Mouse (Mus musculus): ENCODE results near the gene Cblb. TPM values are rescaled to one million over a fixed set of nuclear protein-coding genes. Genes with fewer than 3 reads are reported as not detected.
A peak's percentile ranks its signal among the peaks of the same experiment; 100 is the strongest.

The Cblb gene
- total and polyA plus RNA-seq, 2 experiments from 2014 or later = 3.4 to 10.4 TPM

DNA sequence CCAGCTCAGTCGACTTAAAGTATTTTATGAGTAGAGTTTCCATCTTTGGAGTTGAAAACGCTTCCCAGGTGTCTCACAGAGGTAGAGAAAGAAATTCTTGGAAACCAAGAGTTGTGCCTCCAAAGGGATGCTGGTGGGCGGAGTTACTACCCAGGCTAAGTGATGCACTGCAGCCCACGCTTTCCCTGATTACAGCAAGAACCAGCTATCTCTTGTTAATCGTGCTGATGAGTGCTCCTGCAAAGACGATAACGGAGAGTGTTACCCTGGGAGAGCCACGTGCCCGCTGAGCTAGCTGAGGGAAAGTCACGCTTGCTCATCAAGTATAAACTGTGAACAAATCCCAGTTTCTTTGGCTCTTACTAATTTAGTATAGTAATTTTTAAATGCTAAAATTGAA, 153.3 kb downstream of the Cblb start:
- Histone ChIP-seq H3K4me1 (ENCODE audit: control insufficient read depth, insufficient read depth) (peaks cover 4% of the 10 kb centered on the region; the same call in 1 of the 2 replicates), H3K27me3 (ENCODE audit: control insufficient read depth, insufficient read depth, low read length) (no peaks in the 10 kb centered on the region), H3K9ac (replicated peaks; ENCODE audit: low read depth, low read length) (no peak overlapping the region), H3K36me3 (replicated peaks; ENCODE audit: control insufficient read depth, insufficient read depth, low read length) (peaks cover 21% of the 10 kb centered on the region), H3K27ac (ENCODE audit: low read depth) (no peak overlapping the region), H3K4me3 (ENCODE audit: low read depth, low read length) (no peak overlapping the region), H3K4me2 (ENCODE audit: low read depth, low read length) (no peak overlapping the region), H3K9me3 (replicated peaks; ENCODE audit: control insufficient read depth, low read length) (no peaks in the 10 kb centered on the region)
- 60% methylated on average over 10 of the region's 10 CpGs for WGBS
- TF ChIP-seq EP300 (IDR thresholded peaks at IDR 0.05; ENCODE audit: low read depth) (no peak), CTCF (IDR thresholded peaks at IDR 0.05; ENCODE audit: low read depth) (no peak)
- DNase-seq (ENCODE audit: low spot score) = no peak
- no peak for ATAC-seq (ENCODE audit: insufficient read depth, low read depth)

- ATAC-seq (ENCODE audit: insufficient read depth, low read depth) (no peak), DNase-seq (ENCODE audit: low spot score) (no peak)
- no peaks in the 10 kb centered on the region for H3K4me1 ChIP-seq (ENCODE audit: control insufficient read depth, insufficient read depth)
- no peaks in the 10 kb centered on the region for H3K9me3 ChIP-seq (replicated peaks; ENCODE audit: control insufficient read depth, low read length)
- WGBS = 43% methylated on average over 10 of the region's 10 CpGs
- H3K27me3 ChIP-seq (ENCODE audit: control insufficient read depth, insufficient read depth, low read length) = no peaks in the 10 kb centered on the region
- peaks cover 45% of the 10 kb centered on the region for H3K36me3 ChIP-seq (replicated peaks; ENCODE audit: control insufficient read depth, insufficient read depth, low read length)
- no peak overlapping the region for H3K4me2 ChIP-seq (ENCODE audit: low read depth, low read length)
- TF ChIP-seq EP300 (IDR thresholded peaks at IDR 0.05; ENCODE audit: low read depth) (no peak), CTCF (IDR thresholded peaks at IDR 0.05; ENCODE audit: low read depth) (no peak)
- no peak overlapping the region for H3K27ac ChIP-seq (ENCODE audit: low read depth)
- no peak overlapping the region for H3K9ac ChIP-seq (replicated peaks; ENCODE audit: low read depth, low read length)
- no peak overlapping the region for H3K4me3 ChIP-seq (ENCODE audit: low read depth, low read length)
These were observed 155.7 kb downstream of the Cblb start for GRCm38 (mm10) chr16:52186731-52187130.

- Histone ChIP-seq H3K4me1 (ENCODE audit: control insufficient read depth, insufficient read depth) (no peaks in the 10 kb centered on the region), H3K4me3 (ENCODE audit: low read depth, low read length) (no peak overlapping the region), H3K4me2 (ENCODE audit: low read depth, low read length) (no peak overlapping the region), H3K36me3 (replicated peaks; ENCODE audit: control insufficient read depth, insufficient read depth, low read length) (peaks cover 55% of the 10 kb centered on the region), H3K9ac (replicated peaks; ENCODE audit: low read depth, low read length) (no peak overlapping the region), H3K9me3 (replicated peaks; ENCODE audit: control insufficient read depth, low read length) (no peaks in the 10 kb centered on the region), H3K27me3 (ENCODE audit: control insufficient read depth, insufficient read depth, low read length) (no peaks in the 10 kb centered on the region), H3K27ac (ENCODE audit: low read depth) (no peak overlapping the region)
- DNase-seq (ENCODE audit: low spot score) = no peak
- TF ChIP-seq CTCF (IDR thresholded peaks at IDR 0.05; ENCODE audit: low read depth) (peak; percentile 37), EP300 (IDR thresholded peaks at IDR 0.05; ENCODE audit: low read depth) (no peak)
- ATAC-seq (ENCODE audit: insufficient read depth, low read depth) = no peak
- 92% methylated on average over 2 of the region's 2 CpGs for WGBS
These were observed 158.1 kb downstream of the Cblb start for GRCm38 (mm10) chr16:52189103-52189502.

DNA sequence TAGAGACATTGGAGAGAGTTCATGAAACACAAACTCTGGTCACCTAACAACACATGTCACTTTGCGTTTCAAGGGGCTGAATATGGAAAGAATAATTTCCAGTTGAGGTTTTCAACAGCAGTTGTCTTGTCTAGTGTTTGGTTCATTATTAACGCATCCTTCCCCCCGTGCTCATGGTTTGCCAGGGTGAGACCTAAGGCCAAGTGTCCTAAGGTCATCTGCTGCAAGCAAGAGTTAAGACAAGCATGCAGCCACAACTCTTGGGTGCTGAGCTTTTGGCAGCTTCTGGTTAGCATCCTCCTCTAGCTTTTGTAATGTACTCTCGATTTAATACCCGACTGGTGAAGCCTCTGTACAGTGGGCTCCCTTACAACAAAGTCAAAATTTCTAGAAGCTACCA, 159.7 kb downstream of the Cblb start:
- H3K9ac ChIP-seq (replicated peaks; ENCODE audit: low read depth, low read length) = no peak overlapping the region
- DNase-seq (ENCODE audit: low spot score) = no peak
- H3K4me2 ChIP-seq (ENCODE audit: low read depth, low read length) = no peak overlapping the region
- H3K4me1 ChIP-seq (ENCODE audit: control insufficient read depth, insufficient read depth) = no peaks in the 10 kb centered on the region
- no peaks in the 10 kb centered on the region for H3K27me3 ChIP-seq (ENCODE audit: control insufficient read depth, insufficient read depth, low read length)
- H3K4me3 ChIP-seq (ENCODE audit: low read depth, low read length) = no peak overlapping the region
- no peak overlapping the region for H3K27ac ChIP-seq (ENCODE audit: low read depth)
- no peak for ATAC-seq (ENCODE audit: insufficient read depth, low read depth)
- 76% methylated on average over 5 of the region's 5 CpGs for WGBS
- no peaks in the 10 kb centered on the region for H3K9me3 ChIP-seq (replicated peaks; ENCODE audit: control insufficient read depth, low read length)
- peaks cover 65% of the 10 kb centered on the region for H3K36me3 ChIP-seq (replicated peaks; ENCODE audit: control insufficient read depth, insufficient read depth, low read length)
- no peak for TF ChIP-seq CTCF (IDR thresholded peaks at IDR 0.05; ENCODE audit: low read depth)
- no peak for TF ChIP-seq EP300 (IDR thresholded peaks at IDR 0.05; ENCODE audit: low read depth)

DNA sequence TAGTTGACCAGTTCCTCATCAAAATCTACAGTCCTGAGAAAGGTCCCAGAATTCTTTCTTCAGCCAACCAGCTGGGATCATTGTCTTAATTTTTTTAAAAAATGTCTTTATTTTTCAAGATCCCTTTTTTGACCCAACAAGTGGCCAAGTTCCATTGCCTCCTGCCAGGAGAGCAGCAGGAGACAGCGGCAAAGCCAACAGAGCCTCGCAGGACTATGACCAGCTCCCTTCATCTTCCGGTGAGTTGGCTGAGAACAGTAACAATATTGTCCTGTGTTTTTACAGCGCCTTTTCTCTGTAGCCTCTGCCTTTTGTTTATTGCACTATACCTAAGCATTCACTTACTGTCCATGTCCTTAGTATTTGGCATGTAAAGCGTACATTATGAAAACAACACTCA, 163.0 kb downstream of the Cblb start:
- H3K27me3 ChIP-seq (ENCODE audit: control insufficient read depth, insufficient read depth, low read length) = no peaks in the 10 kb centered on the region
- no peak overlapping the region for H3K4me2 ChIP-seq (ENCODE audit: low read depth, low read length)
- DNase-seq (ENCODE audit: low spot score) = no peak
- peaks cover 65% of the 10 kb centered on the region for H3K36me3 ChIP-seq (replicated peaks; ENCODE audit: control insufficient read depth, insufficient read depth, low read length)
- no peak overlapping the region for H3K4me3 ChIP-seq (ENCODE audit: low read depth, low read length)
- ATAC-seq (ENCODE audit: insufficient read depth, low read depth) = no peak
- H3K27ac ChIP-seq (ENCODE audit: low read depth) = no peak overlapping the region
- no peaks in the 10 kb centered on the region for H3K9me3 ChIP-seq (replicated peaks; ENCODE audit: control insufficient read depth, low read length)
- WGBS = 96% methylated on average over 5 of the region's 5 CpGs
- TF ChIP-seq EP300 (IDR thresholded peaks at IDR 0.05; ENCODE audit: low read depth) (no peak), CTCF (IDR thresholded peaks at IDR 0.05; ENCODE audit: low read depth) (no peak)
- no peaks in the 10 kb centered on the region for H3K4me1 ChIP-seq (ENCODE audit: control insufficient read depth, insufficient read depth)
- H3K9ac ChIP-seq (replicated peaks; ENCODE audit: low read depth, low read length) = no peak overlapping the region

GRCm38 (mm10) chr16:52194866-52195265, 163.8 kb downstream of the Cblb start:
- H3K27me3 ChIP-seq (ENCODE audit: control insufficient read depth, insufficient read depth, low read length) = no peaks in the 10 kb centered on the region
- no peak for ATAC-seq (ENCODE audit: insufficient read depth, low read depth)
- TF ChIP-seq EP300 (IDR thresholded peaks at IDR 0.05; ENCODE audit: low read depth) (no peak), CTCF (IDR thresholded peaks at IDR 0.05; ENCODE audit: low read depth) (no peak)

More at GRCm38 (mm10) chr16:52194866-52195265, 163.8 kb downstream of the Cblb start:
- no peak for DNase-seq (ENCODE audit: low spot score)
- Histone ChIP-seq H3K4me2 (ENCODE audit: low read depth, low read length) (no peak overlapping the region), H3K36me3 (replicated peaks; ENCODE audit: control insufficient read depth, insufficient read depth, low read length) (peaks cover 58% of the 10 kb centered on the region), H3K27ac (ENCODE audit: low read depth) (no peak overlapping the region), H3K9ac (replicated peaks; ENCODE audit: low read depth, low read length) (no peak overlapping the region), H3K4me3 (ENCODE audit: low read depth, low read length) (no peak overlapping the region), H3K9me3 (replicated peaks; ENCODE audit: control insufficient read depth, low read length) (no peaks in the 10 kb centered on the region), H3K4me1 (ENCODE audit: control insufficient read depth, insufficient read depth) (no peaks in the 10 kb centered on the region)
- WGBS = 87% methylated on average over 3 of the region's 3 CpGs
